ENCODE assay signal across 8 mouse cellular contexts in the genomic region with DNA sequence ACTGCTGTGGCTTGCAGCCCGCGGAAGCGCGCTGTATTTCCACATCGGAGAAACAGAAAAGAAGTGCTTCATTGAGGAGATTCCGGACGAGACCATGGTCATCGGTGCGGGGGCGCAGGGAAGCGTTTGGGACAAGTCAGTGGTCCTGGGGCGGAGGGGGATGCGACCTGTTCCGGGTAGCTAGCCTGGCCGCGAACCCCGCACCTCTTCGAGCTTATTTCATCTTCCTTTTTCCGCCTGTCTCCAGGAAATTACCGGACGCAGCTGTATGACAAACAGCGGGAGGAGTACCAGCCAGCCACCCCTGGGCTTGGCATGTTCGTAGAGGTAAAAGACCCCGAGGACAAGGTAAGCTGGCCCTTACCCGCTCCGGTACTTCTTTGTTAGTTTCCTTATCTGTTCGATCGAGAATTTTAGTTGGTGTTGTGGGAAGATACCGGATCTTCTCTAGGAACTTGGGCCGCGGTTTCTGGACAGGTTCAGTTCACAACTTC. TPM values are rescaled to one million over a fixed set of nuclear protein-coding genes. Genes with fewer than 3 reads are reported as not detected.
A peak's percentile ranks its signal among the peaks of the same experiment; 100 is the strongest.
DNase-seq lines count a peak whose midpoint lies in the region; ATAC-seq and TF ChIP-seq lines count a peak whose summit lies in the region.

No protein-coding gene starts in this region.

- no peak for TF ChIP-seq POLR2A in cortical plate, adult 2 months (IDR thresholded peaks at IDR 0.05; ENCODE audit: extremely low read depth, insufficient read depth, low read length)

- peak overlapping the region; percentile 97 for H3K4me3 ChIP-seq in layer of hippocampus, adult 2 months
- peak overlapping the region; percentile 52 for H3K4me3 ChIP-seq in cortical plate, adult 2 months (ENCODE audit: insufficient read depth, low read length)
- H3K4me3 ChIP-seq in neural tube, embryonic 12.5 days, result peak overlapping the region; percentile 77

- no peak for DNase-seq in layer of hippocampus, adult 2 months (ENCODE audit: low spot score in 2 of 2)
- no peak for DNase-seq in layer of hippocampus, adult 8-10 months (ENCODE audit: low spot score in 2 of 2)
- no peak for DNase-seq in right cerebral cortex, postnatal 36 days (ENCODE audit: low spot score in 2 of 2)
- DNase-seq in embryo, embryonic 10 days (ENCODE audit: low spot score), result no peak
- no peak for DNase-seq in cerebellum, adult 9-11 months

- ATAC-seq in inflammation-experienced regulatory T-cells, adult 6 months, result peak; percentile 22
- peak; percentile 64 for ATAC-seq in neural tube, embryonic 12.5 days (ENCODE audit: low FRiP score, low read depth)

- no peaks in the 10 kb centered on the region for H3K9me3 ChIP-seq in neural tube, embryonic 12.5 days

- H3K27me3 ChIP-seq in neural tube, embryonic 12.5 days (replicated peaks), result no peaks in the 10 kb centered on the region

- no peak for TF ChIP-seq CTCF in layer of hippocampus, adult 2 months (conservative IDR thresholded peaks at IDR 0.05)
- no peak for TF ChIP-seq CTCF in cortical plate, adult 2 months (IDR thresholded peaks at IDR 0.05; ENCODE audit: extremely low read depth, insufficient read depth, low read length)

- peak overlapping the region; percentile 94 for H3K27ac ChIP-seq in layer of hippocampus, adult 2 months
- H3K27ac ChIP-seq in cortical plate, adult 2 months (ENCODE audit: insufficient read depth, low read length), result peak overlapping the region; percentile 24; the same call in 1 of the 2 replicates
- no peak overlapping the region for H3K27ac ChIP-seq in neural tube, embryonic 12.5 days

- 1% methylated on average over 31 of the region's 31 CpGs for WGBS in neural tube, embryonic 12.5 days

- peaks cover 39% of the 10 kb centered on the region for H3K36me3 ChIP-seq in neural tube, embryonic 12.5 days

- peak overlapping the region; percentile 84 for H3K9ac ChIP-seq in neural tube, embryonic 12.5 days

- peaks cover 2% of the 10 kb centered on the region; the same call in 1 of the 2 replicates for H3K4me1 ChIP-seq in cortical plate, adult 2 months (ENCODE audit: control insufficient read depth, insufficient read depth, low read length)
- H3K4me1 ChIP-seq in neural tube, embryonic 12.5 days, result peaks cover 11% of the 10 kb centered on the region

- H3K4me2 ChIP-seq in neural tube, embryonic 12.5 days (replicated peaks), result peak overlapping the region; percentile 76

RNA-seq across cellular contexts. Expression of gene B4galt7, which starts 6.4 kb away (rescaled TPM):
- total RNA-seq in layer of hippocampus, adult 2 months (2021), result 10 to 100 TPM; 22.8 to 24.3 TPM
- total RNA-seq in layer of hippocampus, adult 8-10 months (2022), result 10 to 100 TPM; 21.5 to 28.7 (median 24.8) TPM
- 30.8 and 31.1 TPM in 2 replicates for polyA plus RNA-seq in cortical plate, adult 2 months (2012; rRNA removed)
- 10 to 100 TPM; 24.5 to 35.8 (median 25.1) TPM for polyA plus RNA-seq in inflammation-experienced regulatory T-cells, adult 6 months (2017; shearing (Covaris generic))
- polyA plus RNA-seq in neural tube, embryonic 12.5 days (2016; fragmentation: Nextera tagmentation; extraction: Ambion mirVana), result 42.4 and 44.3 TPM in 2 replicates

RNA-seq across cellular contexts. Expression of gene Tmed9, which starts 19.8 kb away (rescaled TPM):
- total RNA-seq in layer of hippocampus, adult 2 months (2021), result 100 to 1,000 TPM; 133 to 138 TPM
- total RNA-seq in layer of hippocampus, adult 8-10 months (2022), result 100 to 1,000 TPM; 124 to 139 (median 130) TPM
- 111 and 125 TPM in 2 replicates for polyA plus RNA-seq in cortical plate, adult 2 months (2012; rRNA removed)
- 100 to 1,000 TPM; 184 to 286 (median 269) TPM for polyA plus RNA-seq in inflammation-experienced regulatory T-cells, adult 6 months (2017; shearing (Covaris generic))
- 109 and 111 TPM in 2 replicates for polyA plus RNA-seq in neural tube, embryonic 12.5 days (2016; fragmentation: Nextera tagmentation; extraction: Ambion mirVana)

RNA-seq across cellular contexts. Expression of gene Fam193b, which starts 22.4 kb away (rescaled TPM):
- 10 to 100 TPM; 95.3 to 97.7 TPM for total RNA-seq in layer of hippocampus, adult 2 months (2021)
- total RNA-seq in layer of hippocampus, adult 8-10 months (2022), result 100 to 1,000 TPM in 2 of 4 experiments, 10 to 100 TPM in 2; 84.9 to 113 (median 94.5) TPM
- 138 and 157 TPM in 2 replicates for polyA plus RNA-seq in cortical plate, adult 2 months (2012; rRNA removed)
- polyA plus RNA-seq in inflammation-experienced regulatory T-cells, adult 6 months (2017; shearing (Covaris generic)), result 10 to 100 TPM; 16.4 to 40.7 (median 37.3) TPM
- 66.9 and 70.7 TPM in 2 replicates for polyA plus RNA-seq in neural tube, embryonic 12.5 days (2016; fragmentation: Nextera tagmentation; extraction: Ambion mirVana)

RNA-seq across cellular contexts. Expression of gene Caml, which starts 29.5 kb away (rescaled TPM):
- 10 to 100 TPM; 38.7 to 50.2 TPM for total RNA-seq in layer of hippocampus, adult 2 months (2021)
- 10 to 100 TPM; 41.5 to 54.7 (median 46.1) TPM for total RNA-seq in layer of hippocampus, adult 8-10 months (2022)
- polyA plus RNA-seq in cortical plate, adult 2 months (2012; rRNA removed), result 67.2 and 73.7 TPM in 2 replicates
- polyA plus RNA-seq in inflammation-experienced regulatory T-cells, adult 6 months (2017; shearing (Covaris generic)), result 10 to 100 TPM; 28.6 to 51.1 (median 40.0) TPM
- polyA plus RNA-seq in neural tube, embryonic 12.5 days (2016; fragmentation: Nextera tagmentation; extraction: Ambion mirVana), result 78.8 and 80.7 TPM in 2 replicates

RNA-seq across cellular contexts. Expression of gene Ddx46, which starts 41.5 kb away (rescaled TPM):
- 10 to 100 TPM; 50.8 to 54.8 TPM for total RNA-seq in layer of hippocampus, adult 2 months (2021)
- total RNA-seq in layer of hippocampus, adult 8-10 months (2022), result 10 to 100 TPM; 41.8 to 48.4 (median 46.2) TPM
- 44.5 and 48.3 TPM in 2 replicates for polyA plus RNA-seq in cortical plate, adult 2 months (2012; rRNA removed)
- 10 to 100 TPM; 62.3 to 67.3 (median 64.0) TPM for polyA plus RNA-seq in inflammation-experienced regulatory T-cells, adult 6 months (2017; shearing (Covaris generic))
- 38.2 and 43.5 TPM in 2 replicates for polyA plus RNA-seq in neural tube, embryonic 12.5 days (2016; fragmentation: Nextera tagmentation; extraction: Ambion mirVana)
